Mouse (Mus musculus): ENCODE measurements around the gene March1. TPM values are rescaled to one million over a fixed set of nuclear protein-coding genes. Genes with fewer than 3 reads are reported as not detected.

March1 gene
- polyA plus RNA-seq, 1 experiment, result 0.09 TPM

- Histone ChIP-seq H3K36me3 (replicated peaks; ENCODE audit: low read length) (no peaks in the 10 kb centered on the region), H3K27me3 (replicated peaks) (no peaks in the 10 kb centered on the region), H3K9me3 (0 out of 2 replicates have a peak, but pooled peaks cover 3% of the 10 kb centered on the region), H3K4me3 (replicated peaks) (no peak overlapping the region), H3K4me1 (no peaks in the 10 kb centered on the region)
- TF ChIP-seq GATA1 (IDR thresholded peaks at IDR 0.05; ENCODE audit: borderline replicate concordance, low read length) (no peak), FLI1 (IDR thresholded peaks at IDR 0.05; ENCODE audit: low read length) (no peak)
These were observed 592.6 kb downstream of the March1 start for GRCm38 (mm10) chr8:66210294-66210693.

GRCm38 (mm10) chr8:66219974-66220373, 602.3 kb downstream of the March1 start:
- TF ChIP-seq FLI1 (IDR thresholded peaks at IDR 0.05; ENCODE audit: low read length) (no peak), GATA1 (IDR thresholded peaks at IDR 0.05; ENCODE audit: borderline replicate concordance, low read length) (no peak)
- H3K27me3 ChIP-seq (replicated peaks), result no peaks in the 10 kb centered on the region
- H3K4me3 ChIP-seq (replicated peaks), result no peak overlapping the region
- H3K4me1 ChIP-seq, result no peaks in the 10 kb centered on the region
- no peaks in the 10 kb centered on the region for H3K36me3 ChIP-seq (replicated peaks; ENCODE audit: low read length)
- no peaks in the 10 kb centered on the region for H3K9me3 ChIP-seq

GRCm38 (mm10) chr8:66229931-66230330, 612.2 kb downstream of the March1 start:
- TF ChIP-seq FLI1 (IDR thresholded peaks at IDR 0.05; ENCODE audit: low read length), result no peak
- TF ChIP-seq GATA1 (IDR thresholded peaks at IDR 0.05; ENCODE audit: borderline replicate concordance, low read length), result no peak
- Histone ChIP-seq H3K36me3 (replicated peaks; ENCODE audit: low read length) (no peaks in the 10 kb centered on the region), H3K27me3 (replicated peaks) (no peaks in the 10 kb centered on the region), H3K9me3 (no peaks in the 10 kb centered on the region), H3K4me1 (no peaks in the 10 kb centered on the region), H3K4me3 (replicated peaks) (no peak overlapping the region)

GRCm38 (mm10) chr8:66269546-66269945, 651.8 kb downstream of the March1 start:
- H3K4me3 ChIP-seq (replicated peaks), result no peak overlapping the region
- no peaks in the 10 kb centered on the region for H3K9me3 ChIP-seq
- no peaks in the 10 kb centered on the region for H3K27me3 ChIP-seq (replicated peaks)
- H3K36me3 ChIP-seq (replicated peaks; ENCODE audit: low read length), result no peaks in the 10 kb centered on the region
- H3K4me1 ChIP-seq, result no peaks in the 10 kb centered on the region; the same call in 1 of the 2 replicates
- TF ChIP-seq FLI1 (IDR thresholded peaks at IDR 0.05; ENCODE audit: low read length) (no peak), GATA1 (IDR thresholded peaks at IDR 0.05; ENCODE audit: borderline replicate concordance, low read length) (no peak)

GRCm38 (mm10) chr8:66270116-66270515, 652.4 kb downstream of the March1 start:
- Histone ChIP-seq H3K4me1 (no peaks in the 10 kb centered on the region), H3K9me3 (no peaks in the 10 kb centered on the region), H3K4me3 (replicated peaks) (no peak overlapping the region), H3K27me3 (replicated peaks) (no peaks in the 10 kb centered on the region), H3K36me3 (replicated peaks; ENCODE audit: low read length) (no peaks in the 10 kb centered on the region)
- TF ChIP-seq FLI1 (IDR thresholded peaks at IDR 0.05; ENCODE audit: low read length) (no peak), GATA1 (IDR thresholded peaks at IDR 0.05; ENCODE audit: borderline replicate concordance, low read length) (no peak)

GRCm38 (mm10) chr8:66317824-66318223, 700.1 kb downstream of the March1 start:
- no peaks in the 10 kb centered on the region for H3K9me3 ChIP-seq
- no peaks in the 10 kb centered on the region for H3K4me1 ChIP-seq
- TF ChIP-seq FLI1 (IDR thresholded peaks at IDR 0.05; ENCODE audit: low read length) (no peak), GATA1 (IDR thresholded peaks at IDR 0.05; ENCODE audit: borderline replicate concordance, low read length) (no peak)

GRCm38 (mm10) chr8:66323045-66323807, 705.5 kb downstream of the March1 start:
- Histone ChIP-seq H3K9me3 (no peaks in the 10 kb centered on the region), H3K36me3 (replicated peaks; ENCODE audit: low read length) (no peaks in the 10 kb centered on the region), H3K4me3 (replicated peaks) (no peak overlapping the region), H3K4me1 (peaks cover 10% of the 10 kb centered on the region), H3K27me3 (replicated peaks) (no peaks in the 10 kb centered on the region)
- TF ChIP-seq FLI1 (IDR thresholded peaks at IDR 0.05; ENCODE audit: low read length) (no peak), GATA1 (IDR thresholded peaks at IDR 0.05; ENCODE audit: borderline replicate concordance, low read length) (no peak)

More at GRCm38 (mm10) chr8:66317824-66318223, 700.1 kb downstream of the March1 start:
- no peaks in the 10 kb centered on the region for H3K27me3 ChIP-seq (replicated peaks)
- H3K4me3 ChIP-seq (replicated peaks), result no peak overlapping the region
- H3K36me3 ChIP-seq (replicated peaks; ENCODE audit: low read length), result no peaks in the 10 kb centered on the region

- Histone ChIP-seq H3K27me3 (replicated peaks) (no peaks in the 10 kb centered on the region), H3K4me1 (peaks cover 10% of the 10 kb centered on the region), H3K4me3 (replicated peaks) (no peak overlapping the region), H3K36me3 (replicated peaks; ENCODE audit: low read length) (no peaks in the 10 kb centered on the region), H3K9me3 (no peaks in the 10 kb centered on the region)
- TF ChIP-seq GATA1 (IDR thresholded peaks at IDR 0.05; ENCODE audit: borderline replicate concordance, low read length), result no peak
- no peak for TF ChIP-seq FLI1 (IDR thresholded peaks at IDR 0.05; ENCODE audit: low read length)
These were observed 708.7 kb downstream of the March1 start for GRCm38 (mm10) chr8:66326396-66326795.

- Histone ChIP-seq H3K9me3 (no peaks in the 10 kb centered on the region), H3K4me1 (no peaks in the 10 kb centered on the region), H3K4me3 (replicated peaks) (no peak overlapping the region), H3K27me3 (replicated peaks) (no peaks in the 10 kb centered on the region), H3K36me3 (replicated peaks; ENCODE audit: low read length) (no peaks in the 10 kb centered on the region)
- TF ChIP-seq FLI1 (IDR thresholded peaks at IDR 0.05; ENCODE audit: low read length), result no peak
- TF ChIP-seq GATA1 (IDR thresholded peaks at IDR 0.05; ENCODE audit: borderline replicate concordance, low read length), result no peak
These were observed 714.5 kb downstream of the March1 start for GRCm38 (mm10) chr8:66332206-66332605.

- H3K4me3 ChIP-seq (replicated peaks), result no peak overlapping the region
- no peaks in the 10 kb centered on the region for H3K9me3 ChIP-seq
- no peak for TF ChIP-seq FLI1 (IDR thresholded peaks at IDR 0.05; ENCODE audit: low read length)
- no peak for TF ChIP-seq GATA1 (IDR thresholded peaks at IDR 0.05; ENCODE audit: borderline replicate concordance, low read length)
- H3K4me1 ChIP-seq, result no peaks in the 10 kb centered on the region
- no peaks in the 10 kb centered on the region for H3K36me3 ChIP-seq (replicated peaks; ENCODE audit: low read length)
- H3K27me3 ChIP-seq (replicated peaks), result no peaks in the 10 kb centered on the region
These were observed 716.6 kb downstream of the March1 start for GRCm38 (mm10) chr8:66334265-66334664.

Data from megakaryocyte, embryonic 14.5 days (primary cell).